In the genomic region with DNA sequence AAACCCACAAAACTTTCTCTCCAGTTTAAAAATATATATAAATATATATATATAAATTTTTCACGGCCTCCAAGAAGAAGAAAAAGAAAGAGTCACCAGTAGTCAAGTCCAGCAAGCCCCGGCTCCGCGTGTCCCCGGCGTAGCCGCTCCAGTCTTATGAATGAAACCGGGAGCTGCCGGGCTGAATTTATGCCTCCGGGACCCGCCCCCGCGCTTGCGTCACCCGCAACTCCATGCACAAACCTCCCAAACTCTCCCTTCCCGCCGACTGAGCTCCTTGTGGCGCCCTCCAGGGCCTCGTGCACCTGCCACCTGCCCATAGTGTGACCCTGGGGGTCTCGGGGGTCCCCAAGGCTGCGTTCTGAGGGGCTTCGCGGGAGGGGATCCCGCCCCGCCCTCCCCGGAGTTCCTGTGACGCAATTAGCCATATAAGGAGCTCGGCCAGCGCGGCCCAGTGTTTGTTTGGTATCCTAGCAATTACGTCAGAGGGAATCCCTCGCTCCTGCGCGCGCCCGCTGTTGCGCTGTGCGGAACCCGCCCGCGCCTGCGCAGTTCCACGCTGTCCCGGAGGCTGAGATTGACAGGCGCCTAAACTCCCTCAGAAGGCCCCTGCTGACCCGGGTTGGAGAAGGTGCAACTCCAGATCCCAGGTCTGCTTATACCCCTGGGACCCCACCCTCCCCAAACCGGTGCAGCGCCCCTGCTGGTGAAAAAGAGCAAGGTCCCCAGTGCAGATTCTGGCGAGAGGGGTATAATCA, we compare ENCODE assay signal across 8 mouse cellular contexts. TPM values are rescaled to one million over a fixed set of nuclear protein-coding genes. Genes with fewer than 3 reads are reported as not detected.
A peak's percentile ranks its signal among the peaks of the same experiment; 100 is the strongest.
DNase-seq lines count a peak whose midpoint lies in the region; ATAC-seq and TF ChIP-seq lines count a peak whose summit lies in the region.

A gene (minus strand): TSS at position 168 of the 758 bp plus-strand sequence.

- peak within 1 kb of the TSS; percentile 46 for H3K9ac ChIP-seq in hindbrain, postnatal 0 days (replicated peaks; ENCODE audit: low read length)

- intact Hi-C loops in gastrocnemius, adult 2 months (cut with DNase I): no loop called here
- intact Hi-C loops in left cerebral cortex, adult 2 months (cut with DNase I): no loop called here

- peak; percentile 52 for TF ChIP-seq CTCF in gastrocnemius, adult 2 months (IDR thresholded peaks at IDR 0.05)
- peak; percentile 58 for TF ChIP-seq CTCF in hindbrain, postnatal 0 days (IDR thresholded peaks at IDR 0.05; ENCODE audit: low read depth)
- TF ChIP-seq CTCF in left cerebral cortex, adult 2 months (IDR thresholded peaks at IDR 0.05): peak; percentile 57

- no peaks in the 10 kb centered on the region for H3K9me3 ChIP-seq in hindbrain, postnatal 0 days (ENCODE audit: low read length)

- WGBS in hindbrain, postnatal 0 days: under 1% methylated on average over 49 of the region's 49 CpGs
- WGBS in macrophage (ENCODE audit: missing documents): 1% methylated on average over 42 of the region's 49 CpGs

- no peaks in the 10 kb centered on the region for H3K79me2 ChIP-seq in macrophage (ENCODE audit: inconsistent target)

- peak within 1 kb of the TSS; percentile 99 for H3K4me2 ChIP-seq in hindbrain, postnatal 0 days (ENCODE audit: low read depth, low read length)

- H3K4me3 ChIP-seq in gastrocnemius, adult 2 months: peak within 1 kb of the TSS; percentile 74
- H3K4me3 ChIP-seq in hindbrain, postnatal 0 days (ENCODE audit: low read length): peak within 1 kb of the TSS; percentile 64
- peak within 1 kb of the TSS; percentile 87 for H3K4me3 ChIP-seq in left cerebral cortex, adult 2 months
- peak within 1 kb of the TSS; percentile 63 for H3K4me3 ChIP-seq in macrophage (ENCODE audit: inconsistent target)

- no peaks in the 10 kb centered on the region for H3K36me3 ChIP-seq in hindbrain, postnatal 0 days (ENCODE audit: insufficient read depth, low read length)
- H3K36me3 ChIP-seq in macrophage (ENCODE audit: inconsistent target): no peaks in the 10 kb centered on the region

- ATAC-seq in activated CD4-positive, CD25-positive, alpha-beta regulatory T cell, adult 4 months: peak; percentile 60
- peak; percentile 40 for ATAC-seq in common myeloid progenitor, adult 5-6 weeks (replicated peaks; ENCODE audit: low read depth, poor library complexity, severe bottlenecking)
- peak; percentile 90 for ATAC-seq in hindbrain, postnatal 0 days

- no peaks in the 10 kb centered on the region for H3K4me1 ChIP-seq in hindbrain, postnatal 0 days (ENCODE audit: insufficient read depth, low read length)

- peaks cover 20% of the 10 kb centered on the region for H3K27me3 ChIP-seq in hindbrain, postnatal 0 days (ENCODE audit: insufficient read depth, low read length)

- peak within 1 kb of the TSS; percentile 99 for H3K27ac ChIP-seq in gastrocnemius, adult 2 months
- no peak within 1 kb of the TSS; the same call in 1 of the 2 replicates for H3K27ac ChIP-seq in hindbrain, postnatal 0 days
- H3K27ac ChIP-seq in left cerebral cortex, adult 2 months: peak within 1 kb of the TSS; percentile 85
- no peak within 1 kb of the TSS for H3K27ac ChIP-seq in macrophage

- DNase-seq in gastrocnemius, adult 2 months: peak; percentile 97
- DNase-seq in hindbrain, postnatal 0 days (ENCODE audit: low spot score): peak; percentile 98
- DNase-seq in left cerebral cortex, adult 2 months (ENCODE audit: extremely low spot score in 1 of 2, low spot score in 2 of 2): peak; percentile 92 to 94
- DNase-seq in retina, postnatal 7 days (ENCODE audit: low read depth, low spot score): peak; percentile 93
- peak; percentile 85 to 89 for DNase-seq in urinary bladder, adult 18-20 months (ENCODE audit: low spot score in 2 of 2)

RNA-seq across cellular contexts. Expression of the gene that starts here (rescaled TPM):
- polyA plus RNA-seq in activated CD4-positive, CD25-positive, alpha-beta regulatory T cell, adult 4 months (2017; shearing (Covaris generic)): 1 to 10 TPM in 1 of 2 experiments, under 1 TPM in 1; 0.79 to 1.1 TPM
- total RNA-seq in common myeloid progenitor, adult 5-6 weeks (2017): 61.8 and 98.3 TPM in 2 replicates
- total RNA-seq in gastrocnemius, adult 2 months (2021): under 1 TPM; 0.22 to 0.59 TPM
- 0.31 and 1.0 TPM in 2 replicates for total RNA-seq in hindbrain, postnatal 0 days (2014; rRNA removed)
- polyA plus RNA-seq in hindbrain, postnatal 0 days (2015; fragmentation: Nextera tagmentation; extraction: Ambion mirVana): 0.09 and 0.11 TPM in 2 replicates
- 10 to 100 TPM; 27.0 to 59.5 TPM for total RNA-seq in left cerebral cortex, adult 2 months (2021)
- 100 to 1,000 TPM in 4 of 26 experiments, 10 to 100 TPM in 4, 1 to 10 TPM in 13, under 1 TPM in 5; 0.25 to 730 (median 3.1) TPM for total RNA-seq in macrophage (2018; cell fraction: chromatin; rRNA removed)
- 100 to 1,000 TPM in 3 of 26 experiments, 10 to 100 TPM in 8, 1 to 10 TPM in 8, under 1 TPM in 7; 0.20 to 141 (median 4.6) TPM for total RNA-seq in macrophage (2018; cell fraction: cytosol; rRNA removed)
- total RNA-seq in macrophage (2018; cell fraction: nucleus; rRNA removed): 100 to 1,000 TPM in 3 of 26 experiments, 10 to 100 TPM in 9, 1 to 10 TPM in 9, under 1 TPM in 5; 0.30 to 353 (median 7.2) TPM
- polyA plus RNA-seq in macrophage (2018): 0.74 to 2.0 TPM (median 1.2 TPM) in 3 replicates

Comparison
In these comparisons a context has a peak if more than half of its experiments do, and no peak if none do; other contexts are left out.
1. RNA of the gene that starts here (total RNA-seq): 61.8 to 98.3 TPM in common myeloid progenitor, adult 5-6 weeks and 27.0 to 59.5 TPM in left cerebral cortex, adult 2 months; 0.22 to 0.59 TPM in gastrocnemius, adult 2 months and 0.31 to 1.0 TPM in hindbrain, postnatal 0 days; every median in the first group is over 10 times any median in the second.
2. Peak in DNase-seq, H3K4me3 ChIP-seq and H3K27ac ChIP-seq in gastrocnemius, adult 2 months; RNA of the gene not detected or under 1 TPM.
3. ATAC-seq: peak in every context shown above with its lines; median percentile 90 in hindbrain, postnatal 0 days; 60 in activated CD4-positive, CD25-positive, alpha-beta regulatory T cell, adult 4 months; 40 in common myeloid progenitor, adult 5-6 weeks.
4. Peak in every context shown above with its lines, with median percentiles within 50 percentile points of each other: DNase-seq, H3K4me3 ChIP-seq and CTCF ChIP-seq.